Mouse (Mus musculus): ENCODE measurements around the gene Csrp3. TPM values are rescaled to one million over a fixed set of nuclear protein-coding genes. Genes with fewer than 3 reads are reported as not detected.

Gene Csrp3
- total and polyA plus RNA-seq, 3 experiments: not detected

DNA sequence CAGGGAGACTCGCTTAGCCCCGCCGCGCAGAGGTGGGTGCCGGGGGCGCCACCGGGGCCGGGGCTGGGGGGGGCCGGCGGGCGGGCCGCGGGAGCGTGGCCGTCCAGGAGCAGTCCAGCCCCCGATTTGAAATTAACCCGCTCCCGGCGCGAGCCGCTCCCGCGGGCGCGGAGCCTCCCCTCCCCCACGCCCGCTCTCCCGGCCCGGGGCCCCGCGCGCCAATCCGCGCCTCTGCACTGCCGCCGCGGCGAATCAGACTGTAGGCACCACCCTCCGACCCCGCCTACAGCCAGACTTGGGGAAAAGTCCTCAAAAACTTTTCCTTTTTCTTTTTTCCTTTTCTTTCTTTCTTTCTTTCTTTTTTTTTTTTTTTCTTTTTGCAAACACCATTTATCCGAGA is 33.7 kb upstream of the Csrp3 start, which contains the start of gene E2f8:
Gene E2f8 (minus strand): TSS at position 111 of the 400 bp plus-strand sequence.
- peak; percentile 35; the same call in 1 of the 2 replicates for ATAC-seq (ENCODE audit: extremely low read depth, insufficient number of reproducible peaks, low FRiP score, poor library complexity, severe bottlenecking)
- Histone ChIP-seq H3K36me3 (replicated peaks) (peaks cover 31% of the 10 kb centered on the region), H3K4me1 (ENCODE audit: insufficient read depth, low read depth, low read length) (peaks cover 47% of the 10 kb centered on the region)

DNA sequence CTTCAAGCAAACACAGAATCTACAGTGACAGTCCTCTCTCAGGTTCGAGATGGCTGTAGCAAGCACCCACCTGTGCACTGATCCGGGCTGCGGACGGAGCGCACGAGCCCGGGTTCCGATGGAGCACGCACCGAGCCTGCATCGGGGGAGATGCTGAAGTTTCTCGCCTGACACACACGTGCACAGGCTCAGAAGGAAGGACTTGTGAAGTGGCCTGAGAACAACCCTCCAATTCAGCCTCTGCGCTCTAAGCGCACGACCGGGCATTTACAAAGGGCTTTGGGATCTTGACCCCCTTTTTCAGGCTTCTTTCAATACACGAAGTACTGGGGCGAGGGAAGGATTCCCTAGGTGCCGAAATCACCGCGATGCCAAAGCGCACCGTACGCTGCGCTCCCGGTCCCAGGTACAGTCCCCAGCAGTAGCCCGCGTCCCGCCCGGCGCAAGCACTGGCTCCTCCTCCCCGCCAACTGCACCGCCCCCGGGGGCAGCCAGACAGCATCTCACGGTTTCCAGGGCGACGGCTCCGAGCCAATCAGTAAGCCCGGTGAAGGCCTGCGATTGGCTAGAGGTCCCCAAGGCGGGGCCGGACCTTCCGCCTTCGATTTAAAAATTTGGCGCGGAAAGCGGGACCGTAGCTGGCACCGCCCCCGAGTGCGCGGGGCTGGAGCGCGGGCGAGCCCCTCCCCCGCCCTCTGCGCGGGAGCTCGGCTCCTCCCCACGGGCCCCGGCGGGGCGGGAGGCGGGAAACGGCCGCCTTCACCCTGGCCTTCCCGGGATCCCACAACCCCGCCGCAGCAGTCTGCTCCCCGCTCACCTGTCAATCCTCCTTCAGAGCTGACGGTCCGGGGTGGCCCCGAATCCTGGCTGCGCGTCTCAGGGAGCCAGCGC is 33.0 kb upstream of the Csrp3 start:
- Histone ChIP-seq H3K27me3 (ENCODE audit: insufficient read depth, low read length) (peaks cover 15% of the 10 kb centered on the region), H3K4me1 (ENCODE audit: insufficient read depth, low read depth, low read length) (peaks cover 47% of the 10 kb centered on the region), H3K9me3 (replicated peaks) (no peaks in the 10 kb centered on the region), H3K4me3 (ENCODE audit: low read depth, low read length) (peak overlapping the region; percentile 93), H3K36me3 (replicated peaks) (peaks cover 37% of the 10 kb centered on the region)
- peak; percentile 92 for ATAC-seq (ENCODE audit: extremely low read depth, insufficient number of reproducible peaks, low FRiP score, poor library complexity, severe bottlenecking)
- peak; percentile 99 for DNase-seq (ENCODE audit: low spot score)
- no peak for TF ChIP-seq GATA1 (IDR thresholded peaks at IDR 0.05; ENCODE audit: borderline replicate concordance, low read length)
- no peak for TF ChIP-seq TAL1 (conservative IDR thresholded peaks at IDR 0.05; ENCODE audit: low read depth, low read length)
- TF ChIP-seq POLR2AphosphoS5 (IDR thresholded peaks at IDR 0.05; ENCODE audit: insufficient replicate concordance, low read depth, low read length): no peak
- no peak for TF ChIP-seq GATA2 (IDR thresholded peaks at IDR 0.05; ENCODE audit: borderline replicate concordance, low read depth, low read length)
- TF ChIP-seq CTCF (IDR thresholded peaks at IDR 0.05; ENCODE audit: low read depth, low read length): no peak

More for the DNA sequence above, 33.7 kb upstream of the Csrp3 start, which contains the start of gene E2f8:
- H3K9me3 ChIP-seq (replicated peaks): no peaks in the 10 kb centered on the region
- peak; percentile 85 for DNase-seq (ENCODE audit: low spot score)
- TF ChIP-seq POLR2AphosphoS5 (IDR thresholded peaks at IDR 0.05; ENCODE audit: insufficient replicate concordance, low read depth, low read length) (no peak), GATA1 (IDR thresholded peaks at IDR 0.05; ENCODE audit: borderline replicate concordance, low read length) (no peak), CTCF (IDR thresholded peaks at IDR 0.05; ENCODE audit: low read depth, low read length) (no peak), TAL1 (conservative IDR thresholded peaks at IDR 0.05; ENCODE audit: low read depth, low read length) (no peak), GATA2 (IDR thresholded peaks at IDR 0.05; ENCODE audit: borderline replicate concordance, low read depth, low read length) (no peak)
- H3K4me3 ChIP-seq (ENCODE audit: low read depth, low read length): peak within 1 kb of the TSS; percentile 93
- H3K27me3 ChIP-seq (ENCODE audit: insufficient read depth, low read length): peaks cover 16% of the 10 kb centered on the region

DNA sequence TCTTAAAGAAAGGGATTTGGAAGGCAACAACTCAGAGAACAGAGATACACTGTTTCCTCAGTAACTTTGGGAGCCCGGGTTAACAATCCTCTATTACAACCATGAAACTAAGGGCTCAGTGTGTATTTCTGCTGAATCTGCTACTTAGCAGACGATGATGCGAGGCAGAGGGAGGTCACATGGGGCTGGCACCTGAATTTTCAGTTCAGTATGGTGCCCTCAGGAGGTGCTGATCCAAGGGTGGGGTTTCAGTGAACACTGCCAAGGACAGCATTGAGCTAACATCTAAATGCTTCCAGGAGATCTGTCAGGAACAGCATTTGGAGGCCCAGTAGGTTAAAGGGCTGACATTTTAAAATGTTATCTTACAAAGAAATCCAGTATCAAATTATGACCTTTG is 31.7 kb upstream of the Csrp3 start:
- TF ChIP-seq POLR2AphosphoS5 (IDR thresholded peaks at IDR 0.05; ENCODE audit: insufficient replicate concordance, low read depth, low read length) (no peak), TAL1 (conservative IDR thresholded peaks at IDR 0.05; ENCODE audit: low read depth, low read length) (no peak), CTCF (IDR thresholded peaks at IDR 0.05; ENCODE audit: low read depth, low read length) (no peak), GATA1 (IDR thresholded peaks at IDR 0.05; ENCODE audit: borderline replicate concordance, low read length) (no peak), GATA2 (IDR thresholded peaks at IDR 0.05; ENCODE audit: borderline replicate concordance, low read depth, low read length) (no peak)
- DNase-seq (ENCODE audit: low spot score): no peak
- no peak for ATAC-seq (ENCODE audit: extremely low read depth, insufficient number of reproducible peaks, low FRiP score, poor library complexity, severe bottlenecking)
- Histone ChIP-seq H3K4me1 (ENCODE audit: insufficient read depth, low read depth, low read length) (peaks cover 47% of the 10 kb centered on the region), H3K27me3 (ENCODE audit: insufficient read depth, low read length) (peaks cover 12% of the 10 kb centered on the region), H3K9me3 (replicated peaks) (no peaks in the 10 kb centered on the region), H3K36me3 (replicated peaks) (peaks cover 50% of the 10 kb centered on the region), H3K4me3 (ENCODE audit: low read depth, low read length) (peak overlapping the region; percentile 62)

DNA sequence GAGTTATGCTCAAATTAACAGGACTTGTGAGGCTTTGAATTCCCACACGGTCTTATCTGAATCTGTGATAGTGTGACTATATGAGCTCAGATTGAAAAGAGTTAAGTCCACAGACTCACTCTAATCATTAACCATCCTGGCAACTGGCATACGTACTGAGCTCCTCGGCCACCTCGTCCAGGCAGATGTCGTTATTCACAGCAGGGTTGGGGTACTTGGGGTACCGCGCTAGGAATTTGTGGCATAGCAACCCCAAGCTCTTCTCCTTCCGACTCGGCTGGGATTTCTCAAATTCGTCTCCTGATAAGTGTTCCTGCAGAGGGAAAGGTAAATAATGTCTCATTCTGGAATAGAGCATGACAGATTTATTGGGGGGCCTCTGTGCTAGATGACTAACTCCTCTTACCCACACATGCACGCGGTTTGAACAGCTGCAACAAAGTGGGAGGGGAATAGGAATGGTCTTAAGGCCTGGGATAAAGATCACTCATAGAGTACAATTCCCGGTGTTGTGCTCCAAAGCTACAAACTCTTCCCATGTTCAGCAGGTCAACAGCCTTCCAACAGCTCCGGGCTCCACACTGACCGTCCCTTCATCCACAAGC is 30.1 kb upstream of the Csrp3 start:
- TF ChIP-seq CTCF (IDR thresholded peaks at IDR 0.05; ENCODE audit: low read depth, low read length): no peak
- TF ChIP-seq GATA1 (IDR thresholded peaks at IDR 0.05; ENCODE audit: borderline replicate concordance, low read length): no peak
- TF ChIP-seq POLR2AphosphoS5 (IDR thresholded peaks at IDR 0.05; ENCODE audit: insufficient replicate concordance, low read depth, low read length): no peak
- no peak for TF ChIP-seq TAL1 (conservative IDR thresholded peaks at IDR 0.05; ENCODE audit: low read depth, low read length)
- no peak for TF ChIP-seq GATA2 (IDR thresholded peaks at IDR 0.05; ENCODE audit: borderline replicate concordance, low read depth, low read length)
- H3K4me1 ChIP-seq (ENCODE audit: insufficient read depth, low read depth, low read length): peaks cover 40% of the 10 kb centered on the region
- no peak for DNase-seq (ENCODE audit: low spot score)
- H3K4me3 ChIP-seq (ENCODE audit: low read depth, low read length): no peak overlapping the region; the same call in 1 of the 2 replicates
- no peak for ATAC-seq (ENCODE audit: extremely low read depth, insufficient number of reproducible peaks, low FRiP score, poor library complexity, severe bottlenecking)
- H3K9me3 ChIP-seq (replicated peaks): no peaks in the 10 kb centered on the region
- H3K27me3 ChIP-seq (ENCODE audit: insufficient read depth, low read length): peaks cover 5% of the 10 kb centered on the region; the same call in 1 of the 2 replicates
- H3K36me3 ChIP-seq (replicated peaks): peaks cover 66% of the 10 kb centered on the region

DNA sequence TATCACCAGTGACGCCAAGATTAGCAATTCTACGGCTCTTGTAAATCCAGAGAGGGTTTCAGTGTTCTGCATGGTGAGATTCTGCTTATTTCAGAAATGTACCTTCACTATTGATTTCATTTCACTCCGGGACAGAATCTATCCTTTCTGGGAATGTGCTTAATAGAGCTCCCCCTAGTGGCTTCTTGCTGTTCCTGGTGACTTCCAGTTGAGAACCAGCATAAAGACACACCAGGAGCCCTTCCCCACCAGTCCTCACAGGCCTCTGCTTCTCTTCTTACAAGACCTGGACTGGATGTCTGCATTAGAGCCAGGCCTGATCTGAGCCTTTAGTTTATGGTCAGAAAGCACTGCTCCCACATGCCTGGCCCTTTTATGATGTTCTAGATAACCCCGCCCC is 28.7 kb upstream of the Csrp3 start:
- TF ChIP-seq CTCF (IDR thresholded peaks at IDR 0.05; ENCODE audit: low read depth, low read length) (peak; percentile 63), TAL1 (conservative IDR thresholded peaks at IDR 0.05; ENCODE audit: low read depth, low read length) (no peak)
- no peak overlapping the region for H3K4me3 ChIP-seq (ENCODE audit: low read depth, low read length)
- H3K36me3 ChIP-seq (replicated peaks): peaks cover 79% of the 10 kb centered on the region
- ATAC-seq (ENCODE audit: extremely low read depth, insufficient number of reproducible peaks, low FRiP score, poor library complexity, severe bottlenecking): no peak
- H3K27me3 ChIP-seq (ENCODE audit: insufficient read depth, low read length): no peaks in the 10 kb centered on the region
- no peaks in the 10 kb centered on the region for H3K9me3 ChIP-seq (replicated peaks)
- peaks cover 31% of the 10 kb centered on the region for H3K4me1 ChIP-seq (ENCODE audit: insufficient read depth, low read depth, low read length)
- peak; percentile 45 for DNase-seq (ENCODE audit: low spot score)

DNA sequence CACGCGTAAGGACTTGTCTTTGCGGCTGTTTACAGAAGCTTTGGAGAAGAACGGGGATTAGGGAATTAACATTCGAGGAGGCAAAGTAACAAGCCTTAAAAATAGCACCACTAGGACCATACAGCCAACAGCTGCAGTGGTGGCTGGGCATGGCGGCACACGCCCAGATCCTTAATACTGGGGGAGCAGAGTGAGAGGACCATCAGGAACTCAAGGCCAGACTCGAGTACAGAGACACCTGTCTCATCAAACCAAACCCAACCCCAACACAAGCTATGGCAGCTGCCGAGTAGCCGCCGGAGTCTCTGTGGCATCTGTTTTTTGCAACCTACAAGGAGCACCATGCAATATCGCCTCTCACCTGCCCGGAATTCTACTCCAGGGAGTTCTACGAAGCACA is 27.3 kb upstream of the Csrp3 start:
- Histone ChIP-seq H3K36me3 (replicated peaks) (peaks cover 94% of the 10 kb centered on the region), H3K4me1 (ENCODE audit: insufficient read depth, low read depth, low read length) (peaks cover 34% of the 10 kb centered on the region), H3K27me3 (ENCODE audit: insufficient read depth, low read length) (no peaks in the 10 kb centered on the region), H3K9me3 (replicated peaks) (no peaks in the 10 kb centered on the region), H3K4me3 (ENCODE audit: low read depth, low read length) (no peak overlapping the region)
- TF ChIP-seq GATA2 (IDR thresholded peaks at IDR 0.05; ENCODE audit: borderline replicate concordance, low read depth, low read length) (no peak), POLR2AphosphoS5 (IDR thresholded peaks at IDR 0.05; ENCODE audit: insufficient replicate concordance, low read depth, low read length) (no peak), CTCF (IDR thresholded peaks at IDR 0.05; ENCODE audit: low read depth, low read length) (no peak), GATA1 (IDR thresholded peaks at IDR 0.05; ENCODE audit: borderline replicate concordance, low read length) (no peak), TAL1 (conservative IDR thresholded peaks at IDR 0.05; ENCODE audit: low read depth, low read length) (no peak)
- ATAC-seq (ENCODE audit: extremely low read depth, insufficient number of reproducible peaks, low FRiP score, poor library complexity, severe bottlenecking) (no peak), DNase-seq (ENCODE audit: low spot score) (no peak)
